Mouse (Mus musculus) myocyte (in vitro differentiated cells): ENCODE data around the gene Col1a1. TPM values are rescaled to one million over a fixed set of nuclear protein-coding genes. Genes with fewer than 3 reads are reported as not detected.
A peak's percentile ranks its signal among the peaks of the same experiment; 100 is the strongest.
"Not testable (repeated sequence)": the region's sequence is repeated elsewhere in the genome, so short reads cannot be mapped to it uniquely, and the experiment has no call there.

Experiments
- H3K27me3 ChIP-seq: one replicate; pipeline ENCODE4 v1.6.1; 2011; ENCODE audit not compliant: control insufficient read depth, insufficient read depth, insufficient read length
- H3K36me3 ChIP-seq: one replicate; pipeline ENCODE4 v1.6.1; 2011; ENCODE audit not compliant: control insufficient read depth, insufficient read depth
- H3K4me2 ChIP-seq: one replicate; pipeline ENCODE4 v1.6.1; 2011; ENCODE audit warnings: low read depth, control low read depth
- H3K4me3 ChIP-seq: one replicate; pipeline ENCODE4 v1.5.1; 2011; ENCODE audit warnings: mild to moderate bottlenecking, control low read depth, moderate library complexity
- H3K79me2 ChIP-seq: one replicate; pipeline ENCODE4 v1.6.1; 2011; ENCODE audit not compliant: control insufficient read depth, insufficient read depth
- H3ac ChIP-seq: one replicate; pipeline ENCODE4 v1.6.1; 2011; ENCODE audit not compliant: control insufficient read depth, insufficient read length
- CEBPB ChIP-seq: IDR thresholded peaks from 2 replicates; pipeline ENCODE4 v1.6.1; 2011; ENCODE audit warnings: mild to moderate bottlenecking, moderate library complexity; ENCODE audit not compliant: poor library complexity, insufficient read depth, severe bottlenecking
- E2F4 ChIP-seq: IDR thresholded peaks from one replicate; pipeline ENCODE4 v1.6.1; 2011; ENCODE audit warnings: mild to moderate bottlenecking, control low read depth, moderate library complexity; ENCODE audit not compliant: insufficient read depth
- MAX ChIP-seq: IDR thresholded peaks from one replicate; pipeline ENCODE4 v1.6.1; 2011; ENCODE audit warnings: low read depth, mild to moderate bottlenecking, control low read depth
- MYOD1 ChIP-seq, 3 experiments: IDR thresholded peaks; one replicate each; pipeline ENCODE4 v1.6.1; 2011; ENCODE audit warnings: control low read depth in 2 of 3, low read depth in 2 of 3, mild to moderate bottlenecking in 2 of 3, moderate library complexity in 1 of 3; ENCODE audit not compliant: insufficient read length in 2 of 3, control insufficient read depth in 1 of 3
- MYOG ChIP-seq, 3 experiments: IDR thresholded peaks; one replicate each; pipeline ENCODE4 v1.6.1; 2011; ENCODE audit warnings: control low read depth in 2 of 3, low read depth in 2 of 3, mild to moderate bottlenecking in 2 of 3; ENCODE audit not compliant: insufficient read length in 2 of 3, control insufficient read depth in 1 of 3, insufficient read depth in 1 of 3
- POLR2A ChIP-seq: IDR thresholded peaks from one replicate; pipeline ENCODE4 v1.6.1; 2011; ENCODE audit warnings: low read depth, mild to moderate bottlenecking, control low read depth, moderate library complexity; ENCODE audit not compliant: insufficient read length
- POLR2AphosphoS2 ChIP-seq: IDR thresholded peaks from one replicate; pipeline ENCODE4 v1.6.1; 2011; ENCODE audit warnings: low read depth, control low read depth; ENCODE audit not compliant: insufficient read length
- REST ChIP-seq: IDR thresholded peaks from one replicate; pipeline ENCODE4 v1.6.1; 2011; ENCODE audit warnings: mild to moderate bottlenecking, control low read depth, moderate library complexity; ENCODE audit not compliant: insufficient read depth, insufficient read length
- SRF ChIP-seq: IDR thresholded peaks from one replicate; pipeline ENCODE4 v1.6.1; 2011; ENCODE audit warnings: low read depth; ENCODE audit not compliant: control insufficient read depth, insufficient read length
- TCF12 ChIP-seq: IDR thresholded peaks from one replicate; pipeline ENCODE4 v1.6.1; 2011; ENCODE audit warnings: mild to moderate bottlenecking, control low read depth; ENCODE audit not compliant: poor library complexity, insufficient read depth, severe bottlenecking
- TCF3 ChIP-seq: IDR thresholded peaks from one replicate; pipeline ENCODE4 v1.6.1; 2011; ENCODE audit warnings: low read depth, control low read depth; ENCODE audit not compliant: insufficient read length
- USF1 ChIP-seq: IDR thresholded peaks from one replicate; pipeline ENCODE4 v1.6.1; 2011; ENCODE audit warnings: low read depth, mild to moderate bottlenecking, control low read depth, moderate library complexity
- polyA plus RNA-seq: library from polyadenylated mRNA; unstranded; fragments of >200 nt; fragmentation: generic; extraction: Trizol; gene quantifications from one replicate; pipeline ENCODE4 v1.2.1, GENCODE M21; 2012; ENCODE audit warnings: missing spikeins

Gene Col1a1
- polyA plus RNA-seq, 1 experiment: 206 TPM

DNA sequence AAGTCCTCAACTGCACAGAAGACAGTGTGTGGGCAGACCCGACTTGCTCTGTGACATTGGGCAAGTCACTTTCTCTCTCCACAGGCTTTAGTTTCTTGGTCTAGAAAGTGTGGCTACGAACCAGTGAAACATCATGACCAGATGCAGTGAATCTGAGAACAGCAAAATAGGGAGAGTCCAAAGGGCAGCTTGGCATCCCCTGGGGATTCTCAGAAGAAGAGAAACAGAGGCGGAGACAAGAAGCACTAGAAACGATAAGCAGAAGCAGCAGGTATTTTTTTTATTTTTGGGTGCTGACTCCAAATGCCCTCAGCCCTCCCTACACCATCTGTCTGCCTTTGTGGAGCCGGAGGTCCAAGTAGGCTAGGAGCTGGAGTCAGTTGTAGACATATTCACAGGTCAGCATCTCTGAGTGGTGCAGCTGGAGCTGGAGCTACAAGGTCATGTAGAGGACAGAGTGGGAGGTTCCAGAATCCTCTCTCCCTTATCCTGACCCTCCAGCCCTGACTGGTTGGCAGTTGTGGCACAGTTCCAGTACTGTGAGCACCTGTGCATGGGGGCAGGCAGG is 26.6 kb downstream of the Col1a1 start:
- no peaks in the 10 kb centered on the region for H3K27me3 ChIP-seq

DNA sequence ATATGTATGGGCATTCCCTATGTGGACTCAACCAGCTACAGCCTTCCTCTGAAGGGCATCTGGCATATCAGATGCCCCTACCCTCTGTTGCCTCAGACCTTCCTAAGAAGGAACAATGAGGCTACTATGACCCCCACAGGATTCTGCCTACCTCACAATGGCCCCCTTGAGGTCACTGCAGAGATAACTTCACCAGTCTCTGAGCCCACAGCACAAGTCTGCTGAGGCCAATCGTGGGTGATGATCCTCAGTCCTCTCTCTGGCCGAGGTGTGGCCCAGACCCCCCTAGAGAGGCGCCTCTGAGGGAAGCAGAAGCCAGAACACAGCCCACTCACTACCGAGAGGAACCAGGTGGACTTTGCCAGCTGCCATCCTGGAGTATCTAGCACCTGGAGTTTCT is 31.4 kb downstream of the Col1a1 start, which contains the start of gene Hils1:
Hils1 (plus strand) TSS at position 175 of the 400 bp plus-strand sequence.
- H3K36me3 ChIP-seq: no peaks in the 10 kb centered on the region
- H3K4me2 ChIP-seq: no peak within 1 kb of the TSS
- no peaks in the 10 kb centered on the region for H3K27me3 ChIP-seq
- peaks cover 2% of the 10 kb centered on the region for H3K79me2 ChIP-seq
- TF ChIP-seq MAX (no peak), TCF3 (no peak), POLR2AphosphoS2 (no peak), SRF (no peak), POLR2A (no peak), TCF12 (no peak), MYOD1 (IDR thresholded peaks at IDR 0.05; ENCODE audit: control insufficient read depth in 1 of 3, insufficient read length in 2 of 3, low read depth in 2 of 3) (no peak), MYOG (IDR thresholded peaks at IDR 0.05; ENCODE audit: control insufficient read depth in 1 of 3, insufficient read depth in 1 of 3, insufficient read length in 2 of 3, low read depth in 2 of 3) (no peak), E2F4 (no peak), USF1 (no peak), REST (no peak), CEBPB (no peak)
- no peak within 1 kb of the TSS for H3K4me3 ChIP-seq
- no peak within 1 kb of the TSS for H3ac ChIP-seq

More for the DNA sequence above, 26.6 kb downstream of the Col1a1 start:
- no peaks in the 10 kb centered on the region for H3K79me2 ChIP-seq
- no peak overlapping the region for H3K4me3 ChIP-seq
- no peak overlapping the region for H3K4me2 ChIP-seq
- H3K36me3 ChIP-seq: no peaks in the 10 kb centered on the region
- TF ChIP-seq TCF12 (no peak), MYOG (IDR thresholded peaks at IDR 0.05; ENCODE audit: control insufficient read depth in 1 of 3, insufficient read depth in 1 of 3, insufficient read length in 2 of 3, low read depth in 2 of 3) (no peak), E2F4 (no peak), MAX (no peak), REST (no peak), USF1 (no peak), TCF3 (no peak), POLR2A (no peak), MYOD1 (IDR thresholded peaks at IDR 0.05; ENCODE audit: control insufficient read depth in 1 of 3, insufficient read length in 2 of 3, low read depth in 2 of 3) (no peak), POLR2AphosphoS2 (no peak), CEBPB (no peak), SRF (no peak)
- no peak overlapping the region for H3ac ChIP-seq

DNA sequence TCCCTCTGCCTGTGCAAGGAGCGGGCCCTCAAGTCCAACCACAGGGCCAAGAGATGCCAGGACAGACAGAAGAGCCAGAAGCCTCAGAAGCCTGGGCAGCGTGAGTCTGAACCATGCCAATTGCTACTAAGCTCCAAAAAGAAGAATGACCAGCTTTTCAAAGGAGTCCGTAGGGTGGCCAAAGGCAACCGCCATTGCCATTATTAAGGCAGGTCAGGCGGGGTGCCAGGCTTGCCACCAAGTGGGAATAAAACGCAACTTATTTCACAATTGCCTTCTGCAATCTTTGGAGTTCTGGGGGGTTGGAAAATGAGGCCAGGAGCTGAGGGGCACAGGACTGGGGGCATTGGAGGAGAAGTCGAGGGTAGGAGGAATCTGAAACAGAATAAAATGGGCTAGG is 32.2 kb downstream of the Col1a1 start:
- H3K36me3 ChIP-seq: no peaks in the 10 kb centered on the region
- H3K27me3 ChIP-seq: no peaks in the 10 kb centered on the region
- no peak overlapping the region for H3K4me3 ChIP-seq
- H3K79me2 ChIP-seq: peaks cover 5% of the 10 kb centered on the region
- H3K4me2 ChIP-seq: no peak overlapping the region
- no peak overlapping the region for H3ac ChIP-seq
- TF ChIP-seq MYOG (IDR thresholded peaks at IDR 0.05; ENCODE audit: control insufficient read depth in 1 of 3, insufficient read depth in 1 of 3, insufficient read length in 2 of 3, low read depth in 2 of 3): no peak
- no peak for TF ChIP-seq TCF12
- TF ChIP-seq USF1: no peak
- TF ChIP-seq CEBPB: no peak
- no peak for TF ChIP-seq MYOD1 (IDR thresholded peaks at IDR 0.05; ENCODE audit: control insufficient read depth in 1 of 3, insufficient read length in 2 of 3, low read depth in 2 of 3)
- no peak for TF ChIP-seq E2F4
- no peak for TF ChIP-seq POLR2AphosphoS2
- TF ChIP-seq SRF: no peak
- no peak for TF ChIP-seq MAX
- no peak for TF ChIP-seq REST
- no peak for TF ChIP-seq TCF3
- TF ChIP-seq POLR2A: no peak

DNA sequence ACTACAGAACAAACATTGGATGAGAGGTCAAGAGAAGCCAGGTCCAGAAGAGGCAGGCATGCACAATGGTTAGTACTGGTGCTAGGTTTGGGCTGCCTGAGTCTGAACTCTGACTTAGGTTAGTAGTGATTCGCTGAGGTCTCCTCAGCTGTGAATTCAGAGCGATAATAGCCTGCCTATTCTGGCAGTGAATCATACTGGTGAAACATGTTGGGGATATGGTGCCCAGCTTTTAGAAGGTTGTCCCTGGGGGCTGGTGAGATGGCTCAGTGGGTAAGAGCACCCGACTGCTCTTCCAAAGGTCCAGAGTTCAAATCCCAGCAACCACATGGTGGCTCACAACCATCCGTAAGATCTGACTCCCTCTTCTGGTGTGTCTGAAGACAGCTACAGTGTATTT is 33.7 kb downstream of the Col1a1 start:
- not testable (repeated sequence) for H3K4me3 ChIP-seq, H3K79me2 ChIP-seq, H3ac ChIP-seq, H3K27me3 ChIP-seq, H3K36me3 ChIP-seq
- peak overlapping the region; percentile 50 for H3K4me2 ChIP-seq

DNA sequence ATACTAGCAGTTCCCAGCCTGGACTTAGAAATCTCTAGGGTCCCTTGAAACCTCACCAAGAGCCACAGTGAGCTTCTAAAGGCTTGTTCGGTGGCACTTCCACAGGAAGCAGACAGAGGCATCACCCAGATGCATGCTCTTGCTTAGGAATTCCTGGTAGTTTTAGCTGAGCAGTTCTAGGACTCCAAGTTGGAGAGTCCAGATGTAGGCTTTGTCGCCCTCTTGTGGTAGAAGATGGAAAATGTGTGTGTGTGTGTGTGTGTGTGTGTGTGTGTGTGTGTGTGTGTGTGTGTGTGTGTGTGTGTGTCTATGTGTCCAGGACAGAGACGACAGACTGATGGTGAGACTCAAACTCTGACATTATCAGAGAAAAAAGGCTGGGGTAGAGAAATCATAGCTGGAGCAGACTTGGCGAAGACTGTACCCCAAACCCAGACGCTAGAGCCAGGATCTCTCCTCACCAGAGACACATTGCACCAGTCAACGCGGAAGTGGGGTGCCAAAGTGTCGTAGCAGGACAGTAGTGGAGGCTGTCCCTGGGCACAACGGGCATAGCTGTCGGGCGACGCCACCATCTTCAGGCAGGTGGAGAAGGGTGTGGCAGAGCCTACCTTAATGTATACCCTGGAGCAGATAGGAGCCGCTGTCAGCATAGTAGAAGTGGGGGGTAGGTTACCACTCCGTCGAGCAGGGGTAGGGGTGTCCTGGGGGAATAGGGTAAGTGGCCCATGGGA is 34.4 kb downstream of the Col1a1 start:
- TF ChIP-seq REST (no peak), SRF (no peak)
- Histone ChIP-seq H3K4me3 (no peak overlapping the region), H3K27me3 (no peaks in the 10 kb centered on the region), H3K36me3 (no peaks in the 10 kb centered on the region), H3ac (no peak overlapping the region), H3K4me2 (peak overlapping the region; percentile 52), H3K79me2 (peaks cover 5% of the 10 kb centered on the region)
